Mouse (Mus musculus) ES-Bruce4 (cell line): Measurements from ENCODE around the gene Siva1. TPM values are rescaled to one million over a fixed set of nuclear protein-coding genes. Genes with fewer than 3 reads are reported as not detected.
A peak's percentile ranks its signal among the peaks of the same experiment; 100 is the strongest.

ENCODE experiments used
- H3K27ac ChIP-seq: 2 replicates; pipeline ENCODE4 v1.5.1; 2012; ENCODE audit warnings: low read length, inconsistent platforms; ENCODE audit not compliant: insufficient read depth
- H3K27me3 ChIP-seq: 2 replicates; pipeline ENCODE4 v1.6.1; 2012; ENCODE audit warnings: mild to moderate bottlenecking, low read length, inconsistent platforms; ENCODE audit not compliant: control insufficient read depth, poor library complexity, insufficient read depth, severe bottlenecking
- H3K36me3 ChIP-seq: 2 replicates; pipeline ENCODE4 v1.6.1; 2012; ENCODE audit warnings: inconsistent platforms, mild to moderate bottlenecking, low read length, moderate library complexity; ENCODE audit not compliant: control insufficient read depth, poor library complexity, insufficient read depth, severe bottlenecking
- H3K4me1 ChIP-seq: one replicate; pipeline ENCODE4 v1.8.1; 2011; ENCODE audit warnings: low read length; ENCODE audit not compliant: control insufficient read depth, insufficient read depth
- H3K4me3 ChIP-seq: 2 replicates; pipeline ENCODE4 v1.5.1; 2011; ENCODE audit warnings: low read depth, mild to moderate bottlenecking, low read length
- H3K9ac ChIP-seq: 2 replicates; pipeline ENCODE4 v1.6.1; 2012; ENCODE audit warnings: low read depth, mild to moderate bottlenecking, inconsistent platforms; ENCODE audit not compliant: poor library complexity, severe bottlenecking
- H3K9me3 ChIP-seq: replicated peaks from 2 replicates; pipeline ENCODE4 v1.6.1; 2012; ENCODE audit warnings: mild to moderate bottlenecking, low read length, inconsistent platforms; ENCODE audit not compliant: control insufficient read depth, poor library complexity, insufficient read depth, severe bottlenecking
- CTCF ChIP-seq: IDR thresholded peaks from one replicate; pipeline ENCODE4 v1.8.1; 2011; ENCODE audit warnings: low read depth, low read length
- EP300 ChIP-seq: IDR thresholded peaks from 2 replicates; pipeline ENCODE4 v1.6.1; 2011; ENCODE audit warnings: low read depth, low read length; ENCODE audit not compliant: insufficient read depth
- POLR2A ChIP-seq: IDR thresholded peaks from one replicate; pipeline ENCODE4 v1.8.1; 2011; ENCODE audit warnings: low read length; ENCODE audit not compliant: insufficient read depth
- polyA plus RNA-seq: library from polyadenylated mRNA; stranded (reverse); fragments of >200 nt; gene quantifications from 2 replicates; pipeline ENCODE4 v1.2.4, GENCODE M21; 2011; ENCODE audit warnings: low read depth; ENCODE audit not compliant: missing spikeins, insufficient read depth, insufficient read length

Siva1 gene
- 103 and 104 TPM in 2 replicates for polyA plus RNA-seq

DNA sequence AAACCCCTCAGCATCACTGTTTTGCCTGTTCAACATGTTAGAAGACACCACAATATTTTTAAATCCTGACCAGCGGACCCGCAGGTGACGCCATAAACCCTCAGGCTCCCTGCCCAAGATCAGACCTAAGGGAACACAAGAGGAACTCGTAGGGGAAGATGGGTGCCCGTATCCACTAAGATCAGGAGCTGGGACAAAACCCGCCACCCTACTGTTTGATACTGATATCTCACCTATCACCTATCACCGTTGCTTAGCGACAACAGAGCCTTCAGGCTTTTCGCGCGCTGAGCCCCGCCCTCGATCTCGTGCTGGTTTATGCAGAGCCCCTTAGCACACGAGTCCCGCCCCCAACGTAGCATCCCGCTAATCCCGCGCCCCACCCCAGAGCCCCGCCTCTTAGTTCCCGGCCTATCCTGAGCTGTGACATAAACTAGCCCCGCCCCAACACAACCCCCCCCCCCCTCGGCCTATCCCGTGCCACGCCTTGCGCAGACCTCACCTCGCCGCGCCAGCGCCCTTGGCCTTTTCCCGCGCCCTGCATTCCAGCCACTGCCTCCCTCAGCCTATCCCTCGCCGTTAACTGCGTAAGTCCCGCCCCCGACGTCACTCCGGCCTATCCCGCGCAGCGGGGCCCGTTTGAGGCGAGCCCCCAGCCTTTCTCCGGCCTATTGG is at the start of gene Siva1:
Siva1 (plus strand) TSS at position 500 of the 675 bp plus-strand sequence.
- TF ChIP-seq CTCF, result no peak
- no peak for TF ChIP-seq POLR2A
- TF ChIP-seq EP300, result 0 out of 2 replicates have a peak, but pooled peaks have one; percentile 6
- peak within 1 kb of the TSS; percentile 90 for H3K4me3 ChIP-seq
- no peaks in the 10 kb centered on the region for H3K4me1 ChIP-seq
- no peaks in the 10 kb centered on the region for H3K9me3 ChIP-seq
- H3K27me3 ChIP-seq, result no peaks in the 10 kb centered on the region
- no peak within 1 kb of the TSS; the same call in 1 of the 2 replicates for H3K27ac ChIP-seq
- H3K36me3 ChIP-seq, result peaks cover 13% of the 10 kb centered on the region
- H3K9ac ChIP-seq, result peak within 1 kb of the TSS; percentile 89

DNA sequence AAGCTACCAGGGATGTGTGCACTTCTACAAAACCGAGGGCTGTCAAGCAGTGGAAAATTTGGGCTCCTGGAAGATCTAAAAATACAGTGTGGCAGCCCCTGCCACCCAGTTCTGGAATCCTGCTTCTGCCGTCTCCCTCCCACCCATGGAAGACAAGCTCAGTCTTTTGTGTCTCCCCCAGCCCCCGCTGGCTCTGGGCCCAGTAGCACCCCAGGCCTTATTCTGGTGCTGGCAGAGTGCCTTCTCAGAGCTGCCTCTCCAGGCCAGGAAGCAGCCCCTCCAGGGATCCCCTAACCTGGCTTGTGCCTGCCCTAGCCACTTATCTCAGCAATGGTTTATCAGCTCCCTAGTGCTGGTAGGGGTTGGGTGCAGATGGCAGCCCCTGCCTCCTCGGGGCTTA is 49.5 kb upstream of the Siva1 start:
- Histone ChIP-seq H3K4me1 (peaks cover 19% of the 10 kb centered on the region), H3K27ac (no peak overlapping the region), H3K9ac (no peak overlapping the region), H3K27me3 (no peaks in the 10 kb centered on the region), H3K4me3 (no peak overlapping the region), H3K36me3 (no peaks in the 10 kb centered on the region), H3K9me3 (no peaks in the 10 kb centered on the region)
- TF ChIP-seq CTCF (no peak), POLR2A (no peak), EP300 (no peak)

DNA sequence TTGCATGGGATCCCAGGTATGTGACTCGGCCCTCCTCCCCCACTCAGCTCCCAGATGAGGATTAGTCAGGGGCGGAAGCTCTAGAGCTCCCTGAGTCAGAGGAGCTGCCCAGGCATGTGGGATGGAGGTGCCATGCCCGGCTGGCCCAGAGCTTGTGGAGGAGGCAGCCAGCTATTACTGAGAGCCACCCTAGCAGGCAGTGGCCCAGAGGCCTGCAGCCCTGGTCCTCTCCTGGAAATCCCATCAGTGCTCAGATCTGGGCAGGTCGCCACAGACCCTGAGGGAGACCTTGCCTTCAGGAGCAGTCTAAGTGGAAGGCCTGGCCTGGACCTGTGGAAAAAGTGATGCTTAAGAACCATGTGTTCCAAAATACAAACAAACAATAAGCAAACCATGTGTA is 48.9 kb upstream of the Siva1 start:
- Histone ChIP-seq H3K36me3 (no peaks in the 10 kb centered on the region), H3K27me3 (no peaks in the 10 kb centered on the region), H3K27ac (no peak overlapping the region), H3K4me3 (no peak overlapping the region), H3K9me3 (no peaks in the 10 kb centered on the region), H3K9ac (no peak overlapping the region), H3K4me1 (peaks cover 19% of the 10 kb centered on the region)
- no peak for TF ChIP-seq EP300

DNA sequence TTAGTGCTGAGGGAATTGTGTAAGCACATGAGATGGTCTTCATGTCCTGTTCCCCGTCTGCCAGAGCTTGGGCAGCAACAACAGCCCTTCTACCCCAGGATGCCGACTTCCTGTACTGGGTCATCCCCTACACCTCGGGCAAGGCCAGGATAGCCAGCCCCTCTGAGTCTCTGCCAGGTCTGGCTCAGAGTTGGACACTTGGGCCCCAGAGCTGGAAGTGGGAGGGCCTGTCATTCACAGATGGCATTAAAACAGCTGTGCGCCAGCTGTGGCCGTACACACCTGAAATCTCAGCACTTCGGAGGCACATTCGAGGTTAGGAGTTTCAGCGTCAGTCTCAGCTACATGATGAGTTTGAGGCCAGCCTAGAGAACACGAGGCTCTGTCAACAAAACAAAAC is 48.0 kb upstream of the Siva1 start:
- Histone ChIP-seq H3K27me3 (no peaks in the 10 kb centered on the region), H3K27ac (no peak overlapping the region), H3K9me3 (no peaks in the 10 kb centered on the region), H3K9ac (no peak overlapping the region), H3K4me3 (no peak overlapping the region), H3K4me1 (peaks cover 19% of the 10 kb centered on the region), H3K36me3 (no peaks in the 10 kb centered on the region)
- TF ChIP-seq EP300, result no peak
- TF ChIP-seq CTCF, result no peak
- TF ChIP-seq POLR2A, result no peak

- H3K9ac ChIP-seq, result no peak overlapping the region
- H3K9me3 ChIP-seq, result no peaks in the 10 kb centered on the region
- peaks cover 19% of the 10 kb centered on the region for H3K4me1 ChIP-seq
- H3K27ac ChIP-seq, result no peak overlapping the region
- H3K27me3 ChIP-seq, result no peaks in the 10 kb centered on the region
- H3K4me3 ChIP-seq, result no peak overlapping the region
- H3K36me3 ChIP-seq, result no peaks in the 10 kb centered on the region
- TF ChIP-seq POLR2A, result no peak
- TF ChIP-seq EP300, result no peak
- no peak for TF ChIP-seq CTCF
These were observed 47.5 kb upstream of the Siva1 start for GRCm38 (mm10) chr12:112596891-112597500.

DNA sequence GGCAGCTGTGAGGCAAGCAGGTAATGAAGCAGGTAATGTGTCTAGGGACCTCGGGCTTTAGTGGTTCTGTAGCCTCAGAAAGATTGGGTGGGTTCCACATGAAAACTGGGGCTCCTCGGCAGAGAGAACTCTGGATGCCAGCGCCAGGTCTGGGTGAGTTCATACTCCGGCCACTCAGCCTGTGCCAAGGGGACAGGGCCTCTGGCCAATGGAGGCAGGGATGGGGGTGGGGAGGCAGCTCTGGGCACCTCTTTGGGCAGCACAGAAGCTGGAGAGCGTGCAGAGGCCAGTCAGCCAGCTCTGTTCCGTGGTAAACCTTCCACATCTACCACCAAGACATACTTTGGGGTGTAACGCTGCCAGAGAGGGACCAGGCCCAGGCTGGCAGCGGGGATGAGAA is 46.9 kb upstream of the Siva1 start:
- Histone ChIP-seq H3K36me3 (no peaks in the 10 kb centered on the region), H3K4me3 (no peak overlapping the region), H3K27me3 (no peaks in the 10 kb centered on the region), H3K4me1 (peaks cover 19% of the 10 kb centered on the region), H3K9me3 (no peaks in the 10 kb centered on the region), H3K9ac (no peak overlapping the region), H3K27ac (no peak overlapping the region)
- TF ChIP-seq POLR2A, result no peak
- no peak for TF ChIP-seq CTCF
- TF ChIP-seq EP300, result no peak
